Mouse (Mus musculus): ENCODE results near the gene Gm8206. TPM values are rescaled to one million over a fixed set of nuclear protein-coding genes. Genes with fewer than 3 reads are reported as not detected.
"Not testable (repeated sequence)": the region's sequence is repeated elsewhere in the genome, so short reads cannot be mapped to it uniquely, and the experiment has no call there.

The Gm8206 gene
- polyA plus RNA-seq (2021), result 0.23 TPM

GRCm38 (mm10) chr14:6093842-6094241 lies at the start of gene Gm8206:
Gene Gm8206 (minus strand): TSS chr14:6093942.
- H3K27me3 ChIP-seq; CTCF ChIA-PET; ATAC-seq; POLR2A ChIA-PET; in situ Hi-C loops (cut with MboI; ENCODE audit: low pct_unique_long_range_greater_than_20kb); DNase-seq (ENCODE audit: low read depth, low spot score): not testable (repeated sequence)

- CTCF ChIA-PET; H3K27me3 ChIP-seq; DNase-seq (ENCODE audit: low read depth, low spot score); POLR2A ChIA-PET; ATAC-seq; in situ Hi-C loops (cut with MboI; ENCODE audit: low pct_unique_long_range_greater_than_20kb): not testable (repeated sequence)
Measured at GRCm38 (mm10) chr14:6125707-6126106, 32.0 kb upstream of the Gm8206 start, which contains the start of gene Gm3476. Gene Gm3476 (minus strand): TSS chr14:6125807.

GRCm38 (mm10) chr14:6108272-6108925 lies 14.7 kb upstream of the Gm8206 start, which contains the start of gene Gm3468:
Gene Gm3468 (minus strand): TSS chr14:6108665.
- POLR2A ChIA-PET; H3K27me3 ChIP-seq; in situ Hi-C loops (cut with MboI; ENCODE audit: low pct_unique_long_range_greater_than_20kb); CTCF ChIA-PET; DNase-seq (ENCODE audit: low read depth, low spot score): not testable (repeated sequence)
- TF ChIP-seq CTCF (IDR thresholded peaks at IDR 0.05), result peak; percentile 93
- peak; percentile 74 for ATAC-seq

- H3K27me3 ChIP-seq; CTCF ChIA-PET; ATAC-seq; POLR2A ChIA-PET; in situ Hi-C loops (cut with MboI; ENCODE audit: low pct_unique_long_range_greater_than_20kb); DNase-seq (ENCODE audit: low read depth, low spot score): not testable (repeated sequence)
- TF ChIP-seq CTCF (IDR thresholded peaks at IDR 0.05), result peak; percentile 39
Measured at GRCm38 (mm10) chr14:6107500-6107899, 13.8 kb upstream of the Gm8206 start.

- CTCF ChIA-PET; DNase-seq (ENCODE audit: low read depth, low spot score); POLR2A ChIA-PET; ATAC-seq; in situ Hi-C loops (cut with MboI; ENCODE audit: low pct_unique_long_range_greater_than_20kb); H3K27me3 ChIP-seq: not testable (repeated sequence)
Measured at GRCm38 (mm10) chr14:6058167-6058566, 35.6 kb downstream of the Gm8206 start, which contains the start of gene Gm6337. Gene Gm6337 (minus strand): TSS chr14:6058267.

GRCm38 (mm10) chr14:5987136-5987535 lies 106.6 kb downstream of the Gm8206 start:
- ATAC-seq; H3K27me3 ChIP-seq; CTCF ChIA-PET; DNase-seq (ENCODE audit: low read depth, low spot score); POLR2A ChIA-PET; in situ Hi-C loops (cut with MboI; ENCODE audit: low pct_unique_long_range_greater_than_20kb): not testable (repeated sequence)

- CTCF ChIA-PET; POLR2A ChIA-PET; DNase-seq (ENCODE audit: low read depth, low spot score); ATAC-seq; in situ Hi-C loops (cut with MboI; ENCODE audit: low pct_unique_long_range_greater_than_20kb); H3K27me3 ChIP-seq: not testable (repeated sequence)
Measured at GRCm38 (mm10) chr14:5979037-5979436, 114.7 kb downstream of the Gm8206 start, which contains the start of gene Gm3453. Gene Gm3453 (minus strand): TSS chr14:5979137.

Other genes with a start within 250 kb of the Gm8206 start
- gene Gm8237, start 213.6 kb downstream of the Gm8206 start, polyA plus RNA-seq (2021), result not detected
- not detected for gene Gm3248, start 132.2 kb downstream of the Gm8206 start, polyA plus RNA-seq (2021)
- gene Gm3453, start 114.8 kb downstream of the Gm8206 start, polyA plus RNA-seq (2021), result not detected
- not detected for gene Gm6337, start 35.7 kb downstream of the Gm8206 start, polyA plus RNA-seq (2021)
- gene Gm3468, start 14.7 kb upstream of the Gm8206 start, polyA plus RNA-seq (2021), result 0.55 TPM
- not detected for gene Gm3476, start 31.9 kb upstream of the Gm8206 start, polyA plus RNA-seq (2021)
- not detected for gene Gm21560, start 125.3 kb upstream of the Gm8206 start, polyA plus RNA-seq (2021)
- gene Gm3411, start 193.3 kb upstream of the Gm8206 start, polyA plus RNA-seq (2021), result 0.09 TPM
- gene Gm21103, start 210.9 kb upstream of the Gm8206 start, polyA plus RNA-seq (2021), result not detected
- not detected for gene Gm3618, start 249.7 kb upstream of the Gm8206 start, polyA plus RNA-seq (2021)

All from Patski (cell line).